Mouse (Mus musculus): ENCODE data around the gene Dupd1. TPM values are rescaled to one million over a fixed set of nuclear protein-coding genes. Genes with fewer than 3 reads are reported as not detected.

The Dupd1 gene
- polyA plus RNA-seq, 1 experiment: 0.24 TPM

DNA sequence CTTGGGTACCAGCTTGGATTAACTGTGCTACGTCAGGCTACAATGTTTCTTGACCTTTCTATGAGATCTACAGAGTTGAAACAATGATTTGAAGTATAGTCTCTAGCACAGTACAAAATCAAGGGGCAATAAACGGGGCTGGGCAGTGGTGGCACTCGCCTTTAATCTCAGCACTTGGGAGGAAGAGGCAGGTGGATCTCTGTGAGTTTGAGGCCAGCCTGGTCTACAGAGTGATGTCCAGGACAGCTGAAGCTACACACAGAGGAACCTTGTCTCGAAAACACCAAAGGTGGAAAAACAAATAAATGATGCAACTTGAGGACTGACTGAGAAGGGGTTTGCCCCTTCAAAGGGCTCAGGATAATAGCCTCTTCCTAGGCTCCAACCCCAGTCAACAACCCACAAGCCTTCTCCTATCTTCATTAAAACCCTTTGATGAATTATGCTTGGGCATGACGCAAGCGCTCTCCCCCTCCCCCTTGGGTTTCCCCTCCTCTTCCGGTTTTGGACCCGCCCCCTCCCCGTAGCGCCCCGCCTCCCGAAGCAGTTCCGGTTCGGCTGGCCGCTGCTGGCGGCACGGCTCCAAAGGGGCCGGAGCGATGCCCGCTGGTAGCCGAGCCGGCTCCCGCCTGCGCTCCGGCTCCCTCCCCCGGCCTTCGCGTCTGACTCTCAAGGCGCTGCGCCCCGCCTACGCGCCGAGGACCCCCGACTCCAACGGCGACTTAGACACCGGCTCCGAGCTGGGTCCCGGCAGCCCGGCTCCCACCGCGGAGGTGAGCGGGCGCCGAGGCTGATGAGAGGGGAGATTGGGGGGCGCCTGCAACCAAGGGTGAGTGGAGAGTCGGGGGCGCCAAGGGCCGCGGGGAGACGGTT is 35.9 kb upstream of the Dupd1 start, which contains the start of gene Samd8:
Samd8 (plus strand) TSS at position 524 of the 873 bp plus-strand sequence.
- peak; percentile 74 for DNase-seq
- TF ChIP-seq CTCF (IDR thresholded peaks at IDR 0.05; ENCODE audit: borderline replicate concordance, control insufficient read depth, extremely low read depth, insufficient read depth, low read length, poor library complexity) (no peak), POLR2A (IDR thresholded peaks at IDR 0.05; ENCODE audit: control insufficient read depth, extremely low read depth, insufficient read depth, low read length, poor library complexity) (0 out of 2 replicates have a peak, but pooled peaks have one; percentile 54)
- H3K4me3 ChIP-seq (ENCODE audit: control insufficient read depth, insufficient read depth, low read length): peak within 1 kb of the TSS; percentile 95
- peaks cover 3% of the 10 kb centered on the region; the same call in 1 of the 2 replicates for H3K4me1 ChIP-seq (replicated peaks; ENCODE audit: control insufficient read depth, insufficient read depth, low read length)
- H3K27ac ChIP-seq (ENCODE audit: control insufficient read depth, insufficient read depth, low read length): peak within 1 kb of the TSS; percentile 32; the same call in 1 of the 2 replicates
- H3K27me3 ChIP-seq (ENCODE audit: control insufficient read depth, insufficient read depth, low read length): no peaks in the 10 kb centered on the region
- no peaks in the 10 kb centered on the region for H3K36me3 ChIP-seq (ENCODE audit: control insufficient read depth, insufficient read depth, low read length)
- WGBS: 6% methylated on average over 52 of the region's 52 CpGs

DNA sequence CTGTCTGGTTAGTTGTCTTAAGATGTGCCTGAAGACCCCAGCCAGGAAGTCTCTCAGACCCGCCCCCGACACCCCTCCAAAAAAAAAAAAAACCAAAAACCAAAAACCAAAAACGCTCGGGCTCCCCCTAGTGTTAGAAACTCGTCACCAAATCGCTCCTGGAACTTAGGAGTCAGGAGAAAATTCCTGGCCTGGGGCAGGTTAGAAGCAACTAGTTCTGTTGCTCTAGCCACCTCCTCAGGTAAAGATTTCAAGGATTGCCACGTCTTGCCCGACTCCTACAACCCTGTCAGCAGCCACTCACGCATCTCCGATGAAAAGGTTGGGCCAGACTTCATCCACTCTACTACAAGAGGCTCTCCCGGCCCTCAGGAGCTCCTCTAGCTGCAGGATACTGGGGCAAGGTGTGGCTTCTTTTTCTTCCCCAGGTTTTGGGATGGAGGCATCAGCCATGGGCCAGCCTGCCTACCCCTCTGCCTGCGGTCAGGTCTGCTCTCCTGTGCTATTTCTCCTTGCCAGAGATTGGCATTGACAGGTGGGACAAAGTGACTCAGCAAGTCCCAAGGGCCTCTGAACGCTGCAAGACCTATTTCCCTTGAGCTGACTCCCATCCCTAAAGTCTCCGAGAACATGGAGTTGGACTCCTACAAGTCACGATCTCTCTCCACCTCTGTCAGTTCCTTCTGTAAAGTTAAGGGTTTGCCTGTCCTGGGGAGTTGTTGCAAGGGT is 33.9 kb upstream of the Dupd1 start:
- WGBS: 47% methylated on average over 15 of the region's 15 CpGs
- H3K27me3 ChIP-seq (ENCODE audit: control insufficient read depth, insufficient read depth, low read length): no peaks in the 10 kb centered on the region
- no peak overlapping the region for H3K4me3 ChIP-seq (ENCODE audit: control insufficient read depth, insufficient read depth, low read length)
- DNase-seq: peak; percentile 28
- TF ChIP-seq CTCF (IDR thresholded peaks at IDR 0.05; ENCODE audit: borderline replicate concordance, control insufficient read depth, extremely low read depth, insufficient read depth, low read length, poor library complexity): peak; percentile 20; the same call in 1 of the 2 replicates
- TF ChIP-seq POLR2A (IDR thresholded peaks at IDR 0.05; ENCODE audit: control insufficient read depth, extremely low read depth, insufficient read depth, low read length, poor library complexity): no peak
- no peaks in the 10 kb centered on the region for H3K36me3 ChIP-seq (ENCODE audit: control insufficient read depth, insufficient read depth, low read length)
- peaks cover 3% of the 10 kb centered on the region; the same call in 1 of the 2 replicates for H3K4me1 ChIP-seq (replicated peaks; ENCODE audit: control insufficient read depth, insufficient read depth, low read length)
- no peak overlapping the region for H3K27ac ChIP-seq (ENCODE audit: control insufficient read depth, insufficient read depth, low read length)

DNA sequence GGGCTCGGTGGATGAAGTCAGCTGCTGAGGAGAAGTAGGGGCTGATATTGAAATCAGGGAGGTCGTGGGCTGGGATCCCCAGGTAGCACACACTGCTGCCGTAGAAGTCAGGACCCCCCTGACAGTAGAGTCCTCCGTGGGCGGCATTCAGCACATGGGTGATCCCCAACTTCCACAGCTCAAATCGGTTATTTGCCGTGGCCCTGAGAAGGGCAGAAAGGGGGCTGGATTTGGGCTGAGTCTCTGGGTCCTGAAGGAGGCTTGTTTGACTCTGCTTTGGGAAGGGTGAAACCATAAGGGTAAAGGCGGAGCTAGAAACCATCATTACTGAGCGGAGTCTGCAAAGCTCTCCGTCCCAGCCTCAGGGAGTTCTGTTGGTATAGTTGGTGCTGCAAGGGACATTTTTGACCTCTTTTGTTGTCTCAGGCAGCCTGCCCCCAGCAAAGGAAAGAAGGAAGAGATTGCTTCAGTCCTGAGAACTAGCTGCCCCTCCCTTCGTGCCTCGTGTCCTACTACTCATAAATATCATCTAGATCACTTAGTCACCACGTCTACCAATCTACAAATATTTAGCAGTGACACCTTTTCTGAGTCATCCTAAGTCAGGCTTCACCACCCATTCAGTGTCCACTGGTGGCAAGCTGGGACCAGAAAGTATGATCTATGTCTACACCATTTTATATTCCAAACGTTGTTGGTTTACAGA is 33.2 kb upstream of the Dupd1 start:
- Histone ChIP-seq H3K27me3 (ENCODE audit: control insufficient read depth, insufficient read depth, low read length) (no peaks in the 10 kb centered on the region), H3K4me3 (ENCODE audit: control insufficient read depth, insufficient read depth, low read length) (no peak overlapping the region), H3K27ac (ENCODE audit: control insufficient read depth, insufficient read depth, low read length) (no peak overlapping the region), H3K36me3 (ENCODE audit: control insufficient read depth, insufficient read depth, low read length) (no peaks in the 10 kb centered on the region), H3K4me1 (replicated peaks; ENCODE audit: control insufficient read depth, insufficient read depth, low read length) (peaks cover 3% of the 10 kb centered on the region; the same call in 1 of the 2 replicates)
- no peak for TF ChIP-seq POLR2A (IDR thresholded peaks at IDR 0.05; ENCODE audit: control insufficient read depth, extremely low read depth, insufficient read depth, low read length, poor library complexity)
- TF ChIP-seq CTCF (IDR thresholded peaks at IDR 0.05; ENCODE audit: borderline replicate concordance, control insufficient read depth, extremely low read depth, insufficient read depth, low read length, poor library complexity): no peak
- no peak for DNase-seq
- 71% methylated on average over 14 of the region's 14 CpGs for WGBS

DNA sequence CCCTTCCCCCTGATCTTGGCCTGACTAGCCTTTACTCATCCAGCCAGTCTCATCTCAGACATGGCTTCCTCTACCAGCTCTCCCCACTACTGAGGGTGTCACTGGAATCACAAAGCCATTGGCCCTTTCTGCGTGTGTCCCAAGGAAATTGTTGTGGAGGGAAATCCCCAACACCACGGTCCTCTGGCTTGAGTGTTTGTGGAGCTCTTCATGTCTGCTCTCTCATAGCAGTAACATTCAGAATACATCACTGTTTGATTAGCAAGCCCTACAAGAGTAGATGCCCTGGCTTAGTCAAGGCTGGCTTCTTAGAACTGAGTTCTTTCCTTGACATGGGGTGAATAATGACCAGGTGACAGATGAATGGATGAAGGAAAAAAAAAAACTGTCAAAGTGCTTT is 32.5 kb upstream of the Dupd1 start:
- Histone ChIP-seq H3K4me3 (ENCODE audit: control insufficient read depth, insufficient read depth, low read length) (no peak overlapping the region), H3K4me1 (replicated peaks; ENCODE audit: control insufficient read depth, insufficient read depth, low read length) (peaks cover 3% of the 10 kb centered on the region; the same call in 1 of the 2 replicates), H3K27me3 (ENCODE audit: control insufficient read depth, insufficient read depth, low read length) (no peaks in the 10 kb centered on the region), H3K36me3 (ENCODE audit: control insufficient read depth, insufficient read depth, low read length) (no peaks in the 10 kb centered on the region), H3K27ac (ENCODE audit: control insufficient read depth, insufficient read depth, low read length) (no peak overlapping the region)
- DNase-seq: no peak
- 82% methylated on average over 2 of the region's 2 CpGs for WGBS
- TF ChIP-seq CTCF (IDR thresholded peaks at IDR 0.05; ENCODE audit: borderline replicate concordance, control insufficient read depth, extremely low read depth, insufficient read depth, low read length, poor library complexity) (no peak), POLR2A (IDR thresholded peaks at IDR 0.05; ENCODE audit: control insufficient read depth, extremely low read depth, insufficient read depth, low read length, poor library complexity) (no peak)

DNA sequence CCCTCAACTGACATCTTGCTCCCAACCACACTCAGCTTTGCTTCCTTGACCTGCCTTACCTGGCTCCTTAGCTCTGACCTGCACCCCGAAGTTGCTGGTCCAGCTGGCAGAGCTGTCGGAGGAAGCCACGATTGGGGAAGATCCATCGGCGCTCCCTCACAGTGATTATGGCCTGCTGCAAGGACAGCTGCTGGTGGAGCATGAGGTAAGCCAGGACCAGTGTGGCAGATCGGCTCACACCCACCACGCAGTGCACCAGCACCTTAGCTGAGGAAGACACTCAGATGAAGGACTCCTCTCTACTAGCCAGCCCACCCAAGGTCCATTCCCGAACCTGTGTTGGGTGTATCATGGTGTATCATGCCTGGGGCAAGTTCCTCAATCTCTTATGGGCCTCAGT is 31.9 kb upstream of the Dupd1 start:
- H3K27me3 ChIP-seq (ENCODE audit: control insufficient read depth, insufficient read depth, low read length): no peaks in the 10 kb centered on the region
- H3K4me1 ChIP-seq (replicated peaks; ENCODE audit: control insufficient read depth, insufficient read depth, low read length): peaks cover 3% of the 10 kb centered on the region; the same call in 1 of the 2 replicates
- no peak overlapping the region for H3K4me3 ChIP-seq (ENCODE audit: control insufficient read depth, insufficient read depth, low read length)
- H3K36me3 ChIP-seq (ENCODE audit: control insufficient read depth, insufficient read depth, low read length): no peaks in the 10 kb centered on the region
- TF ChIP-seq POLR2A (IDR thresholded peaks at IDR 0.05; ENCODE audit: control insufficient read depth, extremely low read depth, insufficient read depth, low read length, poor library complexity) (no peak), CTCF (IDR thresholded peaks at IDR 0.05; ENCODE audit: borderline replicate concordance, control insufficient read depth, extremely low read depth, insufficient read depth, low read length, poor library complexity) (no peak)
- no peak overlapping the region for H3K27ac ChIP-seq (ENCODE audit: control insufficient read depth, insufficient read depth, low read length)
- WGBS: 95% methylated on average over 8 of the region's 8 CpGs
- DNase-seq: no peak

DNA sequence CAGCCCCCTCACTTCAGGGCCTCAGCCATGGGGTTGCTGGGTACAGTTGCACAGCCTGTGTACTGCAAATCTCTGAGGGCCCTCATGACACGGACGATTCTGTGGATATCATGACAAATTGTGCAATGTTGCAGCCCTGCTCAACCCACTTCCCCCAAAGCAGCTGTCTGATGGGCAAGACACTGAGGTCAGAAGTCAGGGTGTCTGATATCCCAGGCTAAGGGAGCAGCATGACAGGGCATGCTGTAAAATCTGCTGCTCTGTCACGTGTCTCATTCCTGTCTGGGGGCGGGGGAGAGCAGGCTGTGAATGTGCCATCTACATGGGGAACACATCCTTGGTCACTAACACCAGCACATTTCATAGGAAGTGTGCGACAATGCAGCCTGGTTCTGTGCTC is 30.8 kb upstream of the Dupd1 start:
- peaks cover 2% of the 10 kb centered on the region; the same call in 1 of the 2 replicates for H3K4me1 ChIP-seq (replicated peaks; ENCODE audit: control insufficient read depth, insufficient read depth, low read length)
- no peak overlapping the region for H3K4me3 ChIP-seq (ENCODE audit: control insufficient read depth, insufficient read depth, low read length)
- WGBS: 56% methylated on average over 5 of the region's 5 CpGs
- no peak for DNase-seq
- no peak overlapping the region for H3K27ac ChIP-seq (ENCODE audit: control insufficient read depth, insufficient read depth, low read length)
- no peaks in the 10 kb centered on the region for H3K36me3 ChIP-seq (ENCODE audit: control insufficient read depth, insufficient read depth, low read length)
- TF ChIP-seq POLR2A (IDR thresholded peaks at IDR 0.05; ENCODE audit: control insufficient read depth, extremely low read depth, insufficient read depth, low read length, poor library complexity): no peak
- TF ChIP-seq CTCF (IDR thresholded peaks at IDR 0.05; ENCODE audit: borderline replicate concordance, control insufficient read depth, extremely low read depth, insufficient read depth, low read length, poor library complexity): no peak
- no peaks in the 10 kb centered on the region for H3K27me3 ChIP-seq (ENCODE audit: control insufficient read depth, insufficient read depth, low read length)

All from thymus, adult 2 months (tissue).